Mouse (Mus musculus): ENCODE measurements around the gene Nectin4. TPM values are rescaled to one million over a fixed set of nuclear protein-coding genes. Genes with fewer than 3 reads are reported as not detected.
A peak's percentile ranks its signal among the peaks of the same experiment; 100 is the strongest.

Nectin4 gene
- polyA plus RNA-seq, 1 experiment = 0.06 TPM

DNA sequence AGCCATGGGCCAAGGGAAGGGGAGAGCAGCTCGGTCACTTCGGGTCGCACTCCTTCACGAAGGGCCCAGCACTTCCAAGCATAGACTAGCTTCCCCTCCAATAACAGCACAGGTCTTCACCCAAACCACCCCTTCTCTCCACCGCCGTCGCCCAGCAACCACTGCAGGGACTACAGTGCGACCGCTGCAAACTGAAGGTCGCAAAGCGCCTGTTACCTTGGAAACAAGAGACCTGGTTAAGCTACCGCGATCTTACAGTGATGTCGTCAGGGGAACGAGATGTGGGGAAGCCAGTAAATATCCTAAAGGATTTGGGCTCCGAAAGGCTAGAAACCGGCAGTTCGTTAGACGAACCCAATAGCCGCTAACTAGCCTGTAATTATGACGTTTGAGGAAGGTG lies 9.2 kb upstream of the Nectin4 start, which contains the start of gene Klhdc9:
TSS of gene Klhdc9 (minus strand) at position 143 of the 400 bp plus-strand sequence.
- TF ChIP-seq MYOG (IDR thresholded peaks at IDR 0.05; ENCODE audit: control insufficient read depth, extremely low read depth, insufficient read length) (no peak), CEBPB (IDR thresholded peaks at IDR 0.05; ENCODE audit: low read depth) (no peak), CTCF (IDR thresholded peaks at IDR 0.05; ENCODE audit: control insufficient read depth, insufficient read depth, insufficient read length) (no peak), MYOD1 (IDR thresholded peaks at IDR 0.05; ENCODE audit: control insufficient read depth, insufficient read length, low read depth) (no peak), MAX (IDR thresholded peaks at IDR 0.05) (no peak), USF1 (IDR thresholded peaks at IDR 0.05; ENCODE audit: low read depth) (no peak), FOSL1 (IDR thresholded peaks at IDR 0.05; ENCODE audit: insufficient read depth, low read length, poor library complexity, severe bottlenecking) (no peak)
- Histone ChIP-seq H3K36me3 (ENCODE audit: control insufficient read depth, insufficient read depth) (peaks cover 30% of the 10 kb centered on the region), H3K79me3 (ENCODE audit: low read depth) (no peaks in the 10 kb centered on the region), H3K27me3 (ENCODE audit: control insufficient read depth, insufficient read depth, insufficient read length) (no peaks in the 10 kb centered on the region), H3K79me2 (ENCODE audit: control insufficient read depth, insufficient read depth) (peaks cover 12% of the 10 kb centered on the region), H3K4me3 (ENCODE audit: insufficient read depth, poor library complexity, severe bottlenecking) (no peak within 1 kb of the TSS), H3ac (ENCODE audit: control insufficient read depth, insufficient read length, low read depth) (no peak within 1 kb of the TSS)

DNA sequence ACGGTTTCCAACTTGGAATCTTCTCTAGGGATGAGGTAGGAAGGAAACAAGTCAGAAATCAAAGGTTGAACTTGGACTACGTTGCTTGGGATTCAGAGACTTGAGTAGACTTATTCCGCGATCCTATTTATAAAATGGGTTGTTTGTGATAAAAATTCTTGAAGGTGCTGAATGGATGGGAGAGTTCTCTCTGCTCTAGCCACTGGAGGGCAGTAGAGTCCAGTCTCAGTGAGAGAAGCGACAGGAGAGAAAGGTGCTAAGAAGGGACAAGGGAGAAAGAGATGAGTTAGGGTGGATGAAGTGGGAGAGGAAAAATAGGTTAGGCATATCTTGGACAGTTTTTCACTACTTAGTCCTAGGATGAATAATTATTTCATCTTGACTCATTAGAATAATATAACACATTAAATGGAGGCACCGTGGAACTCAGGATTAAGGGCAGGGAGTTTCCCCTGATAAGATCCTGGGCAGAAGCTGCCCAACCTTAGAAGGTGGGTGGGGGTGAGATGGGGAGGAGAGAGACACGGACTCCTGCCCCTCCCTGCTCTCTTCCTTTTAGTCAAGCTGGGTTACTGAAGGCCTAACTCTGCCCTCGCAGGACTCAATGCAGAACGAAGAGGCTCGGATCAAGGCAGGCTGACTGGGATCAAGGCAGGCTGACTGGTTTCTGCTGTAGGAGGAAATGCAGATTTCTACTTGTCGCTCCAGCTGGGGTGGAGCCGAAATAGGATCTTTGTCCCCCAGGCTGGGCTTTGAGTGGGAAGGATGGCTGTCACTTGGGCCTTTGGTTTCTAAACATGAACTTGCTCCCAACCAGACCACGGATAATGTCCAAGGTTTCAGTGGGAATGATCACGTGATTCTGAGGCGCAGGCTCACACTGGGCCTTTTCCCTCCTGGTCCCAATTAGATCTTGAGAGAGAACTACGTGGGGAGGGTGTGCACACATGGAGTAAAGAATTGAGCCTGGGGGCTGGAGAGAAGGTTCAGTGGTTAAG lies 8.5 kb upstream of the Nectin4 start:
- peaks cover 27% of the 10 kb centered on the region for H3K36me3 ChIP-seq (ENCODE audit: control insufficient read depth, insufficient read depth)
- no peak overlapping the region for H3ac ChIP-seq (ENCODE audit: control insufficient read depth, insufficient read length, low read depth)
- peaks cover 4% of the 10 kb centered on the region for H3K79me2 ChIP-seq (ENCODE audit: control insufficient read depth, insufficient read depth)
- no peak overlapping the region for H3K4me3 ChIP-seq (ENCODE audit: insufficient read depth, poor library complexity, severe bottlenecking)
- no peaks in the 10 kb centered on the region for H3K27me3 ChIP-seq (ENCODE audit: control insufficient read depth, insufficient read depth, insufficient read length)
- TF ChIP-seq CEBPB (IDR thresholded peaks at IDR 0.05; ENCODE audit: low read depth) (no peak), USF1 (IDR thresholded peaks at IDR 0.05; ENCODE audit: low read depth) (no peak)
- H3K79me3 ChIP-seq (ENCODE audit: low read depth) = no peaks in the 10 kb centered on the region

DNA sequence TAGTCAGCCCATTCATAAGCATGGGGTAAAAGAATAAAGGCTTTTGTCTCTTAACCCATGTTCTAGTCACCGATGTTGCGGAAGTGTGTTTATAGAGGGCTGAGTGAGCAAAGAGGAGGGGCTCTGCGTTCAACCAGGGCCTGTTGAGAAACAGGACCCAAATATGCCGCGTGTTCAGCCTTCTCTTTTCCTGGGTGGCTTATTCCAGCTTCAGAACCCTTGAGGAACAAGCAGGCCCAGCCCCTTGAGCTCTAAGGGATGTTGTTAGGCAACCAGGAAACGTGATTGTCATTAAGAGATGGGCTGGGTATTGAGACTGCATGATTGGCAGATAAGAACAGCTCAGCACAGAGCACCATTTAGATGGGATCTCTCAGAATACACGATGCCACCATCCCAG lies 4.0 kb upstream of the Nectin4 start:
- TF ChIP-seq USF1 (IDR thresholded peaks at IDR 0.05; ENCODE audit: low read depth) (no peak), MAX (IDR thresholded peaks at IDR 0.05) (no peak)
- Histone ChIP-seq H3K27me3 (ENCODE audit: control insufficient read depth, insufficient read depth, insufficient read length) (no peaks in the 10 kb centered on the region), H3ac (ENCODE audit: control insufficient read depth, insufficient read length, low read depth) (no peak overlapping the region), H3K79me2 (ENCODE audit: control insufficient read depth, insufficient read depth) (no peaks in the 10 kb centered on the region), H3K4me3 (ENCODE audit: insufficient read depth, poor library complexity, severe bottlenecking) (no peak overlapping the region), H3K36me3 (ENCODE audit: control insufficient read depth, insufficient read depth) (no peaks in the 10 kb centered on the region), H3K79me3 (ENCODE audit: low read depth) (no peaks in the 10 kb centered on the region)

DNA sequence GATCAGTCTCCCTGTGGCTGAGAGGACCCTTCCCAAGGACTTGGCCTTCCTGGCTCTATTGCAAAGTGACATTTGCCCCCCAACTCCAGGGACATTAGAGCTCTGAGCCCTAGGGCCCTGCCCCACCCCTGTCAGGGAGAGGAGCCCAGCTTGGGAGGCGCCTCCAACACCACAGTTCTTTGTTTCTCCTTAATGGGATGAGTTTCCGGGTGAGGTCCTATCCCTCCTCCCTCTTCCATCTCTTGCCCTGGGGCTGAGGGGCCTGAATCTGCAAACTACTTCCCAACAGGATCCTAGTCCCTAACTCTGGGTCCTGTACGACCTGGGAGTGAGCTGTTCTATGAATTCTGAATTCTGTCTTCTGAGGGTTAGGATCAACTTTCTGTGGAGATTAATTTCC lies 3.0 kb downstream of the Nectin4 start:
- no peaks in the 10 kb centered on the region for H3K27me3 ChIP-seq (ENCODE audit: control insufficient read depth, insufficient read depth, insufficient read length)
- TF ChIP-seq MYOD1 (IDR thresholded peaks at IDR 0.05; ENCODE audit: control insufficient read depth, insufficient read length, low read depth) (no peak), CEBPB (IDR thresholded peaks at IDR 0.05; ENCODE audit: low read depth) (no peak), FOSL1 (IDR thresholded peaks at IDR 0.05; ENCODE audit: insufficient read depth, low read length, poor library complexity, severe bottlenecking) (no peak), CTCF (IDR thresholded peaks at IDR 0.05; ENCODE audit: control insufficient read depth, insufficient read depth, insufficient read length) (no peak), USF1 (IDR thresholded peaks at IDR 0.05; ENCODE audit: low read depth) (no peak), MAX (IDR thresholded peaks at IDR 0.05) (no peak), MYOG (IDR thresholded peaks at IDR 0.05; ENCODE audit: control insufficient read depth, extremely low read depth, insufficient read length) (no peak)
- H3K79me3 ChIP-seq (ENCODE audit: low read depth) = no peaks in the 10 kb centered on the region
- no peak overlapping the region for H3K4me3 ChIP-seq (ENCODE audit: insufficient read depth, poor library complexity, severe bottlenecking)
- H3K79me2 ChIP-seq (ENCODE audit: control insufficient read depth, insufficient read depth) = no peaks in the 10 kb centered on the region
- no peak overlapping the region for H3ac ChIP-seq (ENCODE audit: control insufficient read depth, insufficient read length, low read depth)
- no peaks in the 10 kb centered on the region for H3K36me3 ChIP-seq (ENCODE audit: control insufficient read depth, insufficient read depth)

DNA sequence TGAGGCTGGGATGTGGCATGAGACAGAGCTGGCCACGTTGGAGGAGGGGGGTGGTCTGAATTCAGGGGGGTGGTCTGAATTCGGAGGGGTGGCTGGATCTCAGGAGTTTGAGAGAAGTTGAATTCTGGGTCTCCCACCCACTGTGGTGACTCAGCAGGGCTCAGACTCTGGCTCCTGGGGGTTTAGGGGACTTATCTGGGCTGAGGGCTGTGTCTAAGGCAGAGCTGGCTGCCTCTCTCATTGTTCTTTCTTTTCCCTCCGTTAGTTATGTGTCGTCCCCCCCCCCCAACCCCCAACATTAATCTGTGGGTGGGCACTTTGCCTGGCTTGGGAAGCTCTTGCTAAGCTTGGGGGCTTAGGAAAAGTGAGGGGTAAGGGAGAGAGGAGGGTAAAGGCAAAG lies 4.0 kb downstream of the Nectin4 start:
- H3K4me3 ChIP-seq (ENCODE audit: insufficient read depth, poor library complexity, severe bottlenecking) = no peak overlapping the region
- H3K27me3 ChIP-seq (ENCODE audit: control insufficient read depth, insufficient read depth, insufficient read length) = no peaks in the 10 kb centered on the region
- no peaks in the 10 kb centered on the region for H3K79me3 ChIP-seq (ENCODE audit: low read depth)
- H3K36me3 ChIP-seq (ENCODE audit: control insufficient read depth, insufficient read depth) = no peaks in the 10 kb centered on the region
- no peaks in the 10 kb centered on the region for H3K79me2 ChIP-seq (ENCODE audit: control insufficient read depth, insufficient read depth)
- H3ac ChIP-seq (ENCODE audit: control insufficient read depth, insufficient read length, low read depth) = no peak overlapping the region
- TF ChIP-seq MYOD1 (IDR thresholded peaks at IDR 0.05; ENCODE audit: control insufficient read depth, insufficient read length, low read depth) = no peak
- no peak for TF ChIP-seq MYOG (IDR thresholded peaks at IDR 0.05; ENCODE audit: control insufficient read depth, extremely low read depth, insufficient read length)
- TF ChIP-seq USF1 (IDR thresholded peaks at IDR 0.05; ENCODE audit: low read depth) = no peak
- no peak for TF ChIP-seq FOSL1 (IDR thresholded peaks at IDR 0.05; ENCODE audit: insufficient read depth, low read length, poor library complexity, severe bottlenecking)
- TF ChIP-seq CTCF (IDR thresholded peaks at IDR 0.05; ENCODE audit: control insufficient read depth, insufficient read depth, insufficient read length) = no peak
- no peak for TF ChIP-seq CEBPB (IDR thresholded peaks at IDR 0.05; ENCODE audit: low read depth)
- no peak for TF ChIP-seq MAX (IDR thresholded peaks at IDR 0.05)

DNA sequence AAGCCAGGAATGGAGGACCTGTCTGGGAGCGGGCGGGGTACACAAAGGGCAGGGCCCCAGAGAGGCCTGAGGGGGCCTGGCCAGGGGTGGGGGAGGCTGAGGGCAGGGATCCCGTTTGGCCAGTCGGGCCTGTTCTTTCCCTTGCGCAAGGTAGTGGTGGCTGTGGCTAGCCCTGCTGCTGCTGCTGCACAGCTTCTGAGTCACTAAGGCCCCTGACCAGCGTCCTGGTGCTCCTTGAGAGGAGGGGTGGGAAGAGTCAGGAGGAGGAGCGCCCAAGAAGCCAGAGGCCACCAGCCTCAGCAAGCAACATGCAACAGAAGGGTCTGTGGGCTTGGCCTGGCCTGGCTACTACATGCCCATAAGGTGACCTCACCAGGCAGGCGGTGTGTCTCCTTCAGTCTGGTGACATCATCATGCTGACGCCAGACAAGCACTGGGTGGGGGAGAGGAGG lies 5.8 kb downstream of the Nectin4 start:
- H3K79me2 ChIP-seq (ENCODE audit: control insufficient read depth, insufficient read depth) = no peaks in the 10 kb centered on the region
- no peak overlapping the region for H3ac ChIP-seq (ENCODE audit: control insufficient read depth, insufficient read length, low read depth)
- TF ChIP-seq CEBPB (IDR thresholded peaks at IDR 0.05; ENCODE audit: low read depth) (peak; percentile 88), USF1 (IDR thresholded peaks at IDR 0.05; ENCODE audit: low read depth) (no peak)
- no peak overlapping the region for H3K4me3 ChIP-seq (ENCODE audit: insufficient read depth, poor library complexity, severe bottlenecking)
- H3K79me3 ChIP-seq (ENCODE audit: low read depth) = no peaks in the 10 kb centered on the region
- H3K27me3 ChIP-seq (ENCODE audit: control insufficient read depth, insufficient read depth, insufficient read length) = no peaks in the 10 kb centered on the region
- no peaks in the 10 kb centered on the region for H3K36me3 ChIP-seq (ENCODE audit: control insufficient read depth, insufficient read depth)

All from C2C12 (cell line).